ENCODE assay signal across 13 mouse cellular contexts in the genomic region with DNA sequence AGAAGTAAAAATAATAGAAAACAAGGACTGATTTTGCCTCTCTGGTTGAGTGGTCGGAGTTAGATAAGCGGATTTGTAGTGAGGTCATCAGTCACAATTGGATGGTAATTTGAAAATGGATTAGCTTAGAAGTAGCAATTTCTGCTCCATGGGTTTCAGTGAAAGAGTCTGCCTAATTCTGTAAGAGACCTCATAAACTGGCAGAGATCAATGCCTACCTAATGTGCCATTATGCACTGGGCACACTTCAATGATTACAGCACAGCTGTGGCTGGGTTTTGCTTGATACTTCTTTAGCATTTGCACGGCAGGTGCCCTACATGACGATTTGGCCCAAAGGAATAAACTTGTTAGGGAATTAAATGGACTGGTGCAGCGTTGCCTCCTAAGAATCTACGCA.
DNase-seq lines count a peak whose midpoint lies in the region; ATAC-seq lines count a peak whose summit lies in the region.
"Had no signal": no experiment of that assay in that cellular context is flagged by ENCODE, and none has a peak within 500 bp of the region (broad histone marks: within the 10 kb centered on the region; RNA-seq: fewer than 3 reads in every experiment).

No protein-coding gene starts in this region.

- H3K4me1 ChIP-seq in forebrain, embryonic 14.5 days (ENCODE audit: control insufficient read depth, insufficient read depth, low read length): peaks cover 5% of the 10 kb centered on the region; the same call in 1 of the 2 replicates
- peaks cover 4% of the 10 kb centered on the region for H3K4me1 ChIP-seq in neural tube, embryonic 12.5 days

- 6% methylated on average over 6 of the region's 6 CpGs for WGBS in forebrain, embryonic 14.5 days
- 12% methylated on average over 6 of the region's 6 CpGs for WGBS in neural tube, embryonic 12.5 days

- no peak overlapping the region for H3K4me3 ChIP-seq in forebrain, embryonic 14.5 days (ENCODE audit: low read depth, low read length)
- no peak overlapping the region for H3K4me3 ChIP-seq in neural tube, embryonic 12.5 days
- H3K4me3 ChIP-seq: embryonic facial prominence, embryonic 12.5 days; layer of hippocampus, adult 2 months had no signal

- no peak overlapping the region for H3K4me2 ChIP-seq in forebrain, embryonic 14.5 days (ENCODE audit: low read length)
- no peak overlapping the region for H3K4me2 ChIP-seq in neural tube, embryonic 12.5 days (replicated peaks)
- H3K4me2 ChIP-seq: embryonic facial prominence, embryonic 12.5 days had no signal

- no peaks in the 10 kb centered on the region for H3K9me3 ChIP-seq in forebrain, embryonic 14.5 days (replicated peaks; ENCODE audit: control insufficient read depth, low read length)
- H3K9me3 ChIP-seq in neural tube, embryonic 12.5 days: no peaks in the 10 kb centered on the region
- H3K9me3 ChIP-seq: embryonic facial prominence, embryonic 12.5 days; G1E had no signal

- H3K9ac ChIP-seq in forebrain, embryonic 14.5 days (ENCODE audit: low read length): no peak overlapping the region
- H3K9ac ChIP-seq in neural tube, embryonic 12.5 days: no peak overlapping the region
- H3K9ac ChIP-seq: embryonic facial prominence, embryonic 12.5 days had no signal

- ATAC-seq in forebrain, embryonic 14.5 days: peak; percentile 60
- ATAC-seq in neural tube, embryonic 12.5 days (ENCODE audit: low FRiP score, low read depth): peak; percentile 83
- ATAC-seq in cerebellum, adult (ENCODE audit: insufficient number of reproducible peaks, low FRiP score, low TSS enrichment): no peak

- no peak overlapping the region for H3K27ac ChIP-seq in forebrain, embryonic 14.5 days (ENCODE audit: low read depth, low read length)
- no peak overlapping the region for H3K27ac ChIP-seq in neural tube, embryonic 12.5 days
- H3K27ac ChIP-seq: embryonic facial prominence, embryonic 12.5 days; layer of hippocampus, adult 2 months had no signal

- no peaks in the 10 kb centered on the region for H3K36me3 ChIP-seq in forebrain, embryonic 14.5 days (ENCODE audit: control insufficient read depth, insufficient read depth, low read length)
- no peaks in the 10 kb centered on the region for H3K36me3 ChIP-seq in neural tube, embryonic 12.5 days
- H3K36me3 ChIP-seq: embryonic facial prominence, embryonic 12.5 days; G1E had no signal

- DNase-seq in embryo, embryonic 11 days: peak; percentile 19
- DNase-seq in forebrain, embryonic 14.5 days (ENCODE audit: low spot score): peak; percentile 64
- peak; percentile 16 for DNase-seq in mesoderm, embryonic 11.5 days (ENCODE audit: low read depth, low spot score)
- DNase-seq in cerebellum, adult 11-12 months: no peak
- DNase-seq in layer of hippocampus, adult 11-12 months (ENCODE audit: low spot score): no peak
- DNase-seq: adrenal gland, postnatal 10 days; cerebellum, postnatal 14 days; thymus, adult 2 months had no signal

- H3K27me3 ChIP-seq in forebrain, embryonic 14.5 days (replicated peaks; ENCODE audit: control insufficient read depth, insufficient read depth, low read length): no peaks in the 10 kb centered on the region
- H3K27me3 ChIP-seq in neural tube, embryonic 12.5 days (replicated peaks): no peaks in the 10 kb centered on the region
- H3K27me3 ChIP-seq: embryonic facial prominence, embryonic 12.5 days had no signal

Comparison
In these comparisons a context has a peak if more than half of its experiments do, and no peak if none do; other contexts are left out.
1. DNase-seq: peak in embryo, embryonic 11 days (single experiment), forebrain, embryonic 14.5 days (single experiment) and mesoderm, embryonic 11.5 days (single experiment); none in cerebellum, adult 11-12 months (single experiment) and layer of hippocampus, adult 11-12 months (single experiment).